Mouse (Mus musculus): ENCODE results near the gene Rin1. TPM values are rescaled to one million over a fixed set of nuclear protein-coding genes. Genes with fewer than 3 reads are reported as not detected.

Gene Rin1
- total and polyA plus RNA-seq, 3 experiments, result 1.2 to 3.0 (median 1.8) TPM

GRCm38 (mm10) chr19:5106074-5106473 lies 55.8 kb downstream of the Rin1 start:
- Histone ChIP-seq H3K27me3 (ENCODE audit: control insufficient read depth, insufficient read depth, low read length) (no peaks in the 10 kb centered on the region), H3K79me2 (replicated peaks; ENCODE audit: control insufficient read depth, insufficient read depth, low read length) (no peaks in the 10 kb centered on the region), H3K36me3 (ENCODE audit: control insufficient read depth, insufficient read depth, low read length) (no peaks in the 10 kb centered on the region), H3K4me1 (ENCODE audit: control insufficient read depth, insufficient read depth, low read length) (peaks cover 6% of the 10 kb centered on the region), H3K9ac (ENCODE audit: low read depth, low read length) (peak overlapping the region; percentile 87), H3K27ac (peak overlapping the region; percentile 100), H3K4me3 (peak overlapping the region; percentile 89)
- no peak for DNase-seq
- under 1% methylated on average over 9 of the region's 9 CpGs for WGBS
- intact Hi-C loops (cut with DNase I), result loop anchor here (2.0 kb wide), 1 partner anchor 17 kb away; the partner anchor contains the start of gene Yif1a
- no peak for TF ChIP-seq CTCF (IDR thresholded peaks at IDR 0.05)
- no peak for TF ChIP-seq EP300 (IDR thresholded peaks at IDR 0.05; ENCODE audit: insufficient read depth, low read depth, low read length)
- TF ChIP-seq POLR2A (IDR thresholded peaks at IDR 0.05; ENCODE audit: insufficient read depth, low read depth, low read length), result no peak

Other genes with a start within 250 kb of the Rin1 start
- gene Gm21992, start 238.9 kb upstream of the Rin1 start, total RNA-seq (2021), result 10 to 100 TPM in 1 of 2 experiments, 1 to 10 TPM in 1; 8.0 to 16.9 TPM
- gene Gm21992, start 238.9 kb upstream of the Rin1 start, polyA plus RNA-seq (2012; rRNA removed), result 9.3 and 18.4 TPM in 2 replicates
- 10 to 100 TPM; 19.5 to 25.4 TPM for gene Rbm14, start 238.8 kb upstream of the Rin1 start, total RNA-seq (2021)
- gene Rbm14, start 238.8 kb upstream of the Rin1 start, polyA plus RNA-seq (2012; rRNA removed), result 16.2 and 17.2 TPM in 2 replicates
- gene Ccs, start 211.1 kb upstream of the Rin1 start, total RNA-seq (2021), result 10 to 100 TPM; 23.1 to 28.5 TPM
- 26.3 and 27.3 TPM in 2 replicates for gene Ccs, start 211.1 kb upstream of the Rin1 start, polyA plus RNA-seq (2012; rRNA removed)
- gene Ccdc87, start 211.1 kb upstream of the Rin1 start, total RNA-seq (2021), result not detected
- gene Ccdc87, start 211.1 kb upstream of the Rin1 start, polyA plus RNA-seq (2012; rRNA removed), result 0.16 TPM in 1 of 2 replicates, not detected in the other
- 10 to 100 TPM; 66.6 to 80.6 TPM for gene Ctsf, start 195.4 kb upstream of the Rin1 start, total RNA-seq (2021)
- gene Ctsf, start 195.4 kb upstream of the Rin1 start, polyA plus RNA-seq (2012; rRNA removed), result 80.8 and 80.9 TPM in 2 replicates
- gene Actn3, start 172.6 kb upstream of the Rin1 start, total RNA-seq (2021), result under 1 TPM; 0.39 TPM
- gene Actn3, start 172.6 kb upstream of the Rin1 start, polyA plus RNA-seq (2012; rRNA removed), result 0.57 and 0.76 TPM in 2 replicates
- 1 to 10 TPM; 2.3 to 3.0 TPM for gene Zdhhc24, start 171.8 kb upstream of the Rin1 start, total RNA-seq (2021)
- 7.8 and 7.9 TPM in 2 replicates for gene Zdhhc24, start 171.8 kb upstream of the Rin1 start, polyA plus RNA-seq (2012; rRNA removed)
- 1 to 10 TPM; 3.5 to 4.5 TPM for gene Bbs1, start 143.9 kb upstream of the Rin1 start, total RNA-seq (2021)
- 2.3 and 3.9 TPM in 2 replicates for gene Bbs1, start 143.9 kb upstream of the Rin1 start, polyA plus RNA-seq (2012; rRNA removed)
- gene Dpp3, start 122.2 kb upstream of the Rin1 start, total RNA-seq (2021), result 10 to 100 TPM; 12.7 to 16.3 TPM
- gene Dpp3, start 122.2 kb upstream of the Rin1 start, polyA plus RNA-seq (2012; rRNA removed), result 36.1 and 41.0 TPM in 2 replicates
- 1 to 10 TPM; 2.4 to 2.5 TPM for gene Peli3, start 107.4 kb upstream of the Rin1 start, total RNA-seq (2021)
- gene Peli3, start 107.4 kb upstream of the Rin1 start, polyA plus RNA-seq (2012; rRNA removed), result 1.9 and 2.5 TPM in 2 replicates
- gene Mrpl11, start 88.3 kb upstream of the Rin1 start, total RNA-seq (2021), result 10 to 100 TPM; 61.0 to 67.4 TPM
- gene Mrpl11, start 88.3 kb upstream of the Rin1 start, polyA plus RNA-seq (2012; rRNA removed), result 45.2 and 48.5 TPM in 2 replicates
- not detected for gene Npas4, start 60.2 kb upstream of the Rin1 start, total RNA-seq (2021)
- gene Npas4, start 60.2 kb upstream of the Rin1 start, polyA plus RNA-seq (2012; rRNA removed), result 0.41 and 0.62 TPM in 2 replicates
- gene Slc29a2, start 26.6 kb upstream of the Rin1 start, total RNA-seq (2021), result 10 to 100 TPM; 10.8 to 11.4 TPM
- 35.7 and 42.8 TPM in 2 replicates for gene Slc29a2, start 26.6 kb upstream of the Rin1 start, polyA plus RNA-seq (2012; rRNA removed)
- gene B4gat1, start 11.7 kb upstream of the Rin1 start, total RNA-seq (2021), result 10 to 100 TPM; 43.2 to 43.8 TPM
- 43.2 and 48.8 TPM in 2 replicates for gene B4gat1, start 11.7 kb upstream of the Rin1 start, polyA plus RNA-seq (2012; rRNA removed)
- gene AC124502.3, start 11.6 kb upstream of the Rin1 start, total RNA-seq (2021), result 1 to 10 TPM; 1.3 to 2.3 TPM
- gene AC124502.3, start 11.6 kb upstream of the Rin1 start, polyA plus RNA-seq (2012; rRNA removed), result 0.08 and 0.15 TPM in 2 replicates
- 10 to 100 TPM; 14.3 to 16.9 TPM for gene Brms1, start 9.1 kb upstream of the Rin1 start, total RNA-seq (2021)
- 17.0 and 18.1 TPM in 2 replicates for gene Brms1, start 9.1 kb upstream of the Rin1 start, polyA plus RNA-seq (2012; rRNA removed)
- gene Cd248, start 17.6 kb downstream of the Rin1 start, total RNA-seq (2021), result 10 to 100 TPM in 1 of 2 experiments, 1 to 10 TPM in 1; 9.3 to 12.2 TPM
- 18.1 and 20.0 TPM in 2 replicates for gene Cd248, start 17.6 kb downstream of the Rin1 start, polyA plus RNA-seq (2012; rRNA removed)
- 1 to 10 TPM; 2.6 to 2.8 TPM for gene Tmem151a, start 35.0 kb downstream of the Rin1 start, total RNA-seq (2021)
- 1.9 and 3.3 TPM in 2 replicates for gene Tmem151a, start 35.0 kb downstream of the Rin1 start, polyA plus RNA-seq (2012; rRNA removed)
- 100 to 1,000 TPM in 1 of 2 experiments, 10 to 100 TPM in 1; 90.8 to 108 TPM for gene Yif1a, start 38.1 kb downstream of the Rin1 start, total RNA-seq (2021)
- 242 and 247 TPM in 2 replicates for gene Yif1a, start 38.1 kb downstream of the Rin1 start, polyA plus RNA-seq (2012; rRNA removed)
- not detected for gene Cnih2, start 48.0 kb downstream of the Rin1 start, total RNA-seq (2021)
- 0.53 and 0.70 TPM in 2 replicates for gene Cnih2, start 48.0 kb downstream of the Rin1 start, polyA plus RNA-seq (2012; rRNA removed)
- gene Rab1b, start 56.6 kb downstream of the Rin1 start, total RNA-seq (2021), result 100 to 1,000 TPM; 173 to 195 TPM
- gene Rab1b, start 56.6 kb downstream of the Rin1 start, polyA plus RNA-seq (2012; rRNA removed), result 221 and 231 TPM in 2 replicates
- gene Klc2, start 68.1 kb downstream of the Rin1 start, total RNA-seq (2021), result 10 to 100 TPM; 49.0 to 50.6 TPM
- 56.7 and 57.4 TPM in 2 replicates for gene Klc2, start 68.1 kb downstream of the Rin1 start, polyA plus RNA-seq (2012; rRNA removed)
- gene Pacs1, start 222.6 kb downstream of the Rin1 start, total RNA-seq (2021), result 10 to 100 TPM; 20.8 to 21.6 TPM
- gene Pacs1, start 222.6 kb downstream of the Rin1 start, polyA plus RNA-seq (2012; rRNA removed), result 25.7 and 28.5 TPM in 2 replicates
- gene Sf3b2, start 245.0 kb downstream of the Rin1 start, total RNA-seq (2021), result 100 to 1,000 TPM; 103 to 121 TPM
- 83.1 and 94.5 TPM in 2 replicates for gene Sf3b2, start 245.0 kb downstream of the Rin1 start, polyA plus RNA-seq (2012; rRNA removed)
- 10 to 100 TPM; 27.2 to 29.9 TPM for gene Gal3st3, start 247.8 kb downstream of the Rin1 start, total RNA-seq (2021)
- 35.5 and 36.1 TPM in 2 replicates for gene Gal3st3, start 247.8 kb downstream of the Rin1 start, polyA plus RNA-seq (2012; rRNA removed)

Measured in heart, adult 2 months (tissue).